Mouse (Mus musculus) cerebellum, adult 2 months (tissue): ENCODE results near the gene Akap8.

Experiments
- CTCF ChIP-seq: fragments of 200-500 bp; IDR thresholded peaks from 2 replicates; pipeline ENCODE4 v1.5.1; 2011; ENCODE audit warnings: low read depth, mild to moderate bottlenecking, control low read depth, low read length, moderate library complexity, borderline replicate concordance; ENCODE audit not compliant: insufficient read depth
- POLR2A ChIP-seq: fragments of 200-500 bp; IDR thresholded peaks from 2 replicates; pipeline ENCODE4 v1.6.1; 2011; ENCODE audit warnings: low read length, control low read depth, borderline replicate concordance; ENCODE audit not compliant: insufficient read depth

DNA sequence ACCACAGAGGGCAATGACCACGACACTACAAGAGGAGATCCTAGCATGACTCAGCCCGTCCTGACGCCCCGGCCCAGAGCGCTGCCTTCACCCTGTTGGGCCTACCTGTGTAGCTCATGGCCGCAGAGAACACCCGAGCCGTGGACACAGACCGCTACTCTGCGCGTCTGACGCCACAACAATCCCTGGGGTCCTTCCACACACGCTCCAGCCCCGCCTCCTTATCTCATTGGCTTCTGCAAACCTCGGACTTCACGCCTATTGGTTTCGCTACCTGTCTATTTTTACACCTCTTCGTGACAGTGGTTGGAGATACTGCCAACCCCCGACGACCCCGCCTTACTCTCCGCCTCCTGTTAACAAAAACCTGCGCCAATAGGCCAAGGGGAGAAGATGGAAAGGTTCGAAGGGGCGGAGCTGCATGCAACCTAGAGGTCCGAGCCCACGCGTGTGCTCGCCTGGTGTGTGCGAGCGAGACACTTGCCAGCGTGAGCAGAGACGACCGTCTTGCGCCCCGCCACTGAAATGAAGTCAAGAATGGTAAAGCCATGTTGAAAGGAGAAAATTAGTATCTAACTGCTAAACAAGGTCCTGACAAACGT, 29.4 kb upstream of the Akap8 start, which contains the start of gene Akap8l:
- TF ChIP-seq CTCF (no peak), POLR2A (peak; percentile 99)
